Mouse (Mus musculus): ENCODE measurements around the gene Pkn1. TPM values are rescaled to one million over a fixed set of nuclear protein-coding genes. Genes with fewer than 3 reads are reported as not detected.
A peak's percentile ranks its signal among the peaks of the same experiment; 100 is the strongest.

The Pkn1 gene
- polyA plus RNA-seq, 1 experiment from 2014 or later, result 23.3 TPM

- Histone ChIP-seq H3K4me3 (ENCODE audit: low read depth, low read length) (no peak overlapping the region), H3K27ac (ENCODE audit: low read depth, low read length) (no peak overlapping the region), H3K9ac (ENCODE audit: low read depth, low read length) (no peak overlapping the region), H3K36me3 (ENCODE audit: control insufficient read depth, insufficient read depth, low read length) (peaks cover 34% of the 10 kb centered on the region), H3K27me3 (replicated peaks; ENCODE audit: control insufficient read depth, insufficient read depth, low read length) (no peaks in the 10 kb centered on the region), H3K9me3 (ENCODE audit: control insufficient read depth, low read length) (no peaks in the 10 kb centered on the region), H3K4me2 (no peak overlapping the region), H3K4me1 (replicated peaks; ENCODE audit: control insufficient read depth, insufficient read depth, low read length) (peaks cover 7% of the 10 kb centered on the region; the same call in 1 of the 2 replicates)
- WGBS, result 90% methylated on average over 9 of the region's 9 CpGs
- DNase-seq (ENCODE audit: low spot score) (no peak), ATAC-seq (replicated peaks; ENCODE audit: low FRiP score) (no peak)
These were observed 14.5 kb downstream of the Pkn1 start for GRCm38 (mm10) chr8:83684517-83684916.

- peaks cover 55% of the 10 kb centered on the region for H3K36me3 ChIP-seq (ENCODE audit: control insufficient read depth, insufficient read depth, low read length)
- no peaks in the 10 kb centered on the region for H3K9me3 ChIP-seq (ENCODE audit: control insufficient read depth, low read length)
- H3K4me2 ChIP-seq, result no peak overlapping the region
- H3K4me3 ChIP-seq (ENCODE audit: low read depth, low read length), result no peak overlapping the region
- no peak overlapping the region for H3K27ac ChIP-seq (ENCODE audit: low read depth, low read length)
- H3K27me3 ChIP-seq (replicated peaks; ENCODE audit: control insufficient read depth, insufficient read depth, low read length), result no peaks in the 10 kb centered on the region
- ATAC-seq (replicated peaks; ENCODE audit: low FRiP score) (peak; percentile 63), DNase-seq (ENCODE audit: low spot score) (no peak)
- WGBS, result 38% methylated on average over 6 of the region's 6 CpGs
- peaks cover 7% of the 10 kb centered on the region; the same call in 1 of the 2 replicates for H3K4me1 ChIP-seq (replicated peaks; ENCODE audit: control insufficient read depth, insufficient read depth, low read length)
- H3K9ac ChIP-seq (ENCODE audit: low read depth, low read length), result no peak overlapping the region; the same call in 1 of the 2 replicates
These were observed 17.9 kb downstream of the Pkn1 start for GRCm38 (mm10) chr8:83681099-83681498.

GRCm38 (mm10) chr8:83680603-83681002, 18.4 kb downstream of the Pkn1 start:
- Histone ChIP-seq H3K9ac (ENCODE audit: low read depth, low read length) (peak overlapping the region; percentile 23; the same call in 1 of the 2 replicates), H3K27ac (ENCODE audit: low read depth, low read length) (no peak overlapping the region), H3K4me3 (ENCODE audit: low read depth, low read length) (no peak overlapping the region), H3K9me3 (ENCODE audit: control insufficient read depth, low read length) (no peaks in the 10 kb centered on the region), H3K36me3 (ENCODE audit: control insufficient read depth, insufficient read depth, low read length) (peaks cover 55% of the 10 kb centered on the region), H3K4me1 (replicated peaks; ENCODE audit: control insufficient read depth, insufficient read depth, low read length) (peaks cover 7% of the 10 kb centered on the region; the same call in 1 of the 2 replicates), H3K27me3 (replicated peaks; ENCODE audit: control insufficient read depth, insufficient read depth, low read length) (no peaks in the 10 kb centered on the region), H3K4me2 (no peak overlapping the region)
- no peak for ATAC-seq (replicated peaks; ENCODE audit: low FRiP score)
- 82% methylated on average over 5 of the region's 5 CpGs for WGBS
- DNase-seq (ENCODE audit: low spot score), result no peak

GRCm38 (mm10) chr8:83679866-83680265, 19.1 kb downstream of the Pkn1 start:
- H3K4me2 ChIP-seq, result no peak overlapping the region
- H3K4me1 ChIP-seq (replicated peaks; ENCODE audit: control insufficient read depth, insufficient read depth, low read length), result peaks cover 7% of the 10 kb centered on the region; the same call in 1 of the 2 replicates
- ATAC-seq (replicated peaks; ENCODE audit: low FRiP score) (no peak), DNase-seq (ENCODE audit: low spot score) (no peak)
- H3K9ac ChIP-seq (ENCODE audit: low read depth, low read length), result no peak overlapping the region
- H3K36me3 ChIP-seq (ENCODE audit: control insufficient read depth, insufficient read depth, low read length), result peaks cover 54% of the 10 kb centered on the region
- no peaks in the 10 kb centered on the region for H3K27me3 ChIP-seq (replicated peaks; ENCODE audit: control insufficient read depth, insufficient read depth, low read length)
- no peaks in the 10 kb centered on the region for H3K9me3 ChIP-seq (ENCODE audit: control insufficient read depth, low read length)
- H3K4me3 ChIP-seq (ENCODE audit: low read depth, low read length), result no peak overlapping the region
- H3K27ac ChIP-seq (ENCODE audit: low read depth, low read length), result no peak overlapping the region
- WGBS, result 85% methylated on average over 12 of the region's 12 CpGs

- 89% methylated on average over 5 of the region's 5 CpGs for WGBS
- no peaks in the 10 kb centered on the region for H3K9me3 ChIP-seq (ENCODE audit: control insufficient read depth, low read length)
- no peaks in the 10 kb centered on the region for H3K4me1 ChIP-seq (replicated peaks; ENCODE audit: control insufficient read depth, insufficient read depth, low read length)
- no peak overlapping the region for H3K9ac ChIP-seq (ENCODE audit: low read depth, low read length)
- DNase-seq (ENCODE audit: low spot score), result no peak
- H3K27ac ChIP-seq (ENCODE audit: low read depth, low read length), result no peak overlapping the region
- no peak overlapping the region for H3K4me2 ChIP-seq
- no peak for ATAC-seq (replicated peaks; ENCODE audit: low FRiP score)
- H3K4me3 ChIP-seq (ENCODE audit: low read depth, low read length), result no peak overlapping the region
- H3K36me3 ChIP-seq (ENCODE audit: control insufficient read depth, insufficient read depth, low read length), result peaks cover 24% of the 10 kb centered on the region
- H3K27me3 ChIP-seq (replicated peaks; ENCODE audit: control insufficient read depth, insufficient read depth, low read length), result no peaks in the 10 kb centered on the region
These were observed 24.5 kb downstream of the Pkn1 start for GRCm38 (mm10) chr8:83674497-83674896.

GRCm38 (mm10) chr8:83672936-83673335, 26.0 kb downstream of the Pkn1 start:
- no peak for ATAC-seq (replicated peaks; ENCODE audit: low FRiP score)
- Histone ChIP-seq H3K4me3 (ENCODE audit: low read depth, low read length) (no peak overlapping the region), H3K9me3 (ENCODE audit: control insufficient read depth, low read length) (no peaks in the 10 kb centered on the region), H3K9ac (ENCODE audit: low read depth, low read length) (no peak overlapping the region), H3K36me3 (ENCODE audit: control insufficient read depth, insufficient read depth, low read length) (peaks cover 10% of the 10 kb centered on the region), H3K27me3 (replicated peaks; ENCODE audit: control insufficient read depth, insufficient read depth, low read length) (0 out of 2 replicates have a peak, but pooled peaks cover under 1% of the 10 kb centered on the region), H3K4me2 (no peak overlapping the region), H3K4me1 (replicated peaks; ENCODE audit: control insufficient read depth, insufficient read depth, low read length) (peaks cover 5% of the 10 kb centered on the region), H3K27ac (ENCODE audit: low read depth, low read length) (no peak overlapping the region)
- WGBS, result 68% methylated on average over 5 of the region's 5 CpGs
- no peak for DNase-seq (ENCODE audit: low spot score)

- Histone ChIP-seq H3K9me3 (ENCODE audit: control insufficient read depth, low read length) (no peaks in the 10 kb centered on the region), H3K4me2 (peak overlapping the region; percentile 67), H3K27me3 (replicated peaks; ENCODE audit: control insufficient read depth, insufficient read depth, low read length) (0 out of 2 replicates have a peak, but pooled peaks cover 4% of the 10 kb centered on the region), H3K27ac (ENCODE audit: low read depth, low read length) (no peak overlapping the region), H3K4me3 (ENCODE audit: low read depth, low read length) (no peak overlapping the region), H3K9ac (ENCODE audit: low read depth, low read length) (no peak overlapping the region), H3K36me3 (ENCODE audit: control insufficient read depth, insufficient read depth, low read length) (peaks cover 4% of the 10 kb centered on the region), H3K4me1 (replicated peaks; ENCODE audit: control insufficient read depth, insufficient read depth, low read length) (peaks cover 8% of the 10 kb centered on the region)
- 78% methylated on average over 16 of the region's 16 CpGs for WGBS
- ATAC-seq (replicated peaks; ENCODE audit: low FRiP score), result 0 out of 2 replicates have a peak, but pooled peaks have one; percentile 11
- DNase-seq (ENCODE audit: low spot score), result no peak
These were observed 30.0 kb downstream of the Pkn1 start for GRCm38 (mm10) chr8:83669013-83669412.

GRCm38 (mm10) chr8:83668010-83668916, 30.7 kb downstream of the Pkn1 start:
- ATAC-seq (replicated peaks; ENCODE audit: low FRiP score) (no peak; the same call in 1 of the 2 replicates), DNase-seq (ENCODE audit: low spot score) (peak; percentile 77)
- Histone ChIP-seq H3K4me2 (peak overlapping the region; percentile 67), H3K27ac (ENCODE audit: low read depth, low read length) (no peak overlapping the region), H3K36me3 (ENCODE audit: control insufficient read depth, insufficient read depth, low read length) (peaks cover 4% of the 10 kb centered on the region; the same call in 1 of the 2 replicates), H3K9ac (ENCODE audit: low read depth, low read length) (peak overlapping the region; percentile 27), H3K4me3 (ENCODE audit: low read depth, low read length) (peak overlapping the region; percentile 26), H3K27me3 (replicated peaks; ENCODE audit: control insufficient read depth, insufficient read depth, low read length) (0 out of 2 replicates have a peak, but pooled peaks cover 4% of the 10 kb centered on the region), H3K4me1 (replicated peaks; ENCODE audit: control insufficient read depth, insufficient read depth, low read length) (peaks cover 8% of the 10 kb centered on the region), H3K9me3 (ENCODE audit: control insufficient read depth, low read length) (no peaks in the 10 kb centered on the region)
- WGBS, result 36% methylated on average over 80 of the region's 80 CpGs
